8 mouse cellular contexts compared by ENCODE assay signal in genomic region chr3:89868357-89868756, GRCm38 (mm10). TPM values are rescaled to one million over a fixed set of nuclear protein-coding genes. Genes with fewer than 3 reads are reported as not detected.
DNase-seq lines count a peak whose midpoint lies in the region; ATAC-seq and TF ChIP-seq lines count a peak whose summit lies in the region.

No protein-coding gene starts in this region.

- no peak overlapping the region for H3K4me3 ChIP-seq in lung, postnatal 0 days (ENCODE audit: low read depth, low read length)
- no peak overlapping the region for H3K4me3 ChIP-seq in hindbrain, embryonic 16.5 days (ENCODE audit: low read length)
- no peak overlapping the region for H3K4me3 ChIP-seq in neural tube, embryonic 13.5 days

- TF ChIP-seq EP300 in lung, postnatal 0 days (IDR thresholded peaks at IDR 0.05) = no peak

- H3K9ac ChIP-seq in lung, postnatal 0 days (replicated peaks; ENCODE audit: low read depth) = no peak overlapping the region
- H3K9ac ChIP-seq in hindbrain, embryonic 16.5 days (ENCODE audit: low read depth, low read length) = no peak overlapping the region
- no peak overlapping the region for H3K9ac ChIP-seq in neural tube, embryonic 13.5 days

- ATAC-seq in lung, postnatal 0 days = no peak
- ATAC-seq in hindbrain, embryonic 16.5 days = peak; percentile 68
- ATAC-seq in neural tube, embryonic 13.5 days (ENCODE audit: low read depth) = peak; percentile 81

- H3K4me2 ChIP-seq in lung, postnatal 0 days (replicated peaks; ENCODE audit: low read depth, low read length) = no peak overlapping the region
- no peak overlapping the region for H3K4me2 ChIP-seq in hindbrain, embryonic 16.5 days (ENCODE audit: low read length)
- no peak overlapping the region for H3K4me2 ChIP-seq in neural tube, embryonic 13.5 days

- TF ChIP-seq CTCF in lung, postnatal 0 days (IDR thresholded peaks at IDR 0.05) = no peak

- H3K27me3 ChIP-seq in lung, postnatal 0 days (replicated peaks; ENCODE audit: insufficient read depth, low read length) = no peaks in the 10 kb centered on the region
- no peaks in the 10 kb centered on the region for H3K27me3 ChIP-seq in hindbrain, embryonic 16.5 days (replicated peaks; ENCODE audit: control insufficient read depth, insufficient read depth, low read length)
- no peaks in the 10 kb centered on the region for H3K27me3 ChIP-seq in neural tube, embryonic 13.5 days

- H3K9me3 ChIP-seq in lung, postnatal 0 days (ENCODE audit: low read length) = no peaks in the 10 kb centered on the region
- H3K9me3 ChIP-seq in hindbrain, embryonic 16.5 days (ENCODE audit: control insufficient read depth, low read length) = no peaks in the 10 kb centered on the region
- no peaks in the 10 kb centered on the region for H3K9me3 ChIP-seq in neural tube, embryonic 13.5 days

- no peaks in the 10 kb centered on the region for H3K36me3 ChIP-seq in lung, postnatal 0 days (ENCODE audit: insufficient read depth, low read length)
- no peaks in the 10 kb centered on the region for H3K36me3 ChIP-seq in hindbrain, embryonic 16.5 days (ENCODE audit: control insufficient read depth, insufficient read depth, low read length)
- no peaks in the 10 kb centered on the region for H3K36me3 ChIP-seq in neural tube, embryonic 13.5 days

- H3K4me1 ChIP-seq in lung, postnatal 0 days (ENCODE audit: insufficient read depth, low read depth, low read length) = peaks cover 12% of the 10 kb centered on the region
- H3K4me1 ChIP-seq in hindbrain, embryonic 16.5 days (ENCODE audit: control insufficient read depth, insufficient read depth, low read depth, low read length) = peaks cover 11% of the 10 kb centered on the region
- H3K4me1 ChIP-seq in neural tube, embryonic 13.5 days (replicated peaks) = peaks cover 42% of the 10 kb centered on the region

- WGBS in lung, postnatal 0 days = 16% methylated on average over 7 of the region's 7 CpGs
- 21% methylated on average over 7 of the region's 7 CpGs for WGBS in hindbrain, embryonic 16.5 days
- 19% methylated on average over 7 of the region's 7 CpGs for WGBS in neural tube, embryonic 13.5 days

- no peak overlapping the region for H3K27ac ChIP-seq in lung, postnatal 0 days (ENCODE audit: low read length)
- H3K27ac ChIP-seq in hindbrain, embryonic 16.5 days (ENCODE audit: low read depth, low read length) = 0 out of 2 replicates have a peak overlapping the region, but pooled peaks have one; percentile 9
- peak overlapping the region; percentile 46; the same call in 1 of the 2 replicates for H3K27ac ChIP-seq in neural tube, embryonic 13.5 days (replicated peaks)

- DNase-seq in adrenal gland, postnatal 36 days = peak; percentile 7 to 41
- DNase-seq in adrenal gland, postnatal 10 days = no peak
- peak; percentile 35 for DNase-seq in lung, postnatal 0 days (ENCODE audit: low spot score)
- DNase-seq in lung, postnatal 36 days = no peak
- DNase-seq in adrenal gland, adult 8-10 months = no peak
- DNase-seq in left cerebral cortex, adult 18-20 months (ENCODE audit: low spot score in 2 of 2) = no peak

RNA-seq across cellular contexts. Expression of gene She, which starts 37.2 kb away (rescaled TPM):
- 1 to 10 TPM; 7.8 to 8.5 TPM for total RNA-seq in adrenal gland, postnatal 36 days (2021)
- 10 to 100 TPM; 14.9 to 17.5 TPM for total RNA-seq in adrenal gland, postnatal 10 days (2021)
- 11.2 and 12.1 TPM in 2 replicates for polyA plus RNA-seq in lung, postnatal 0 days (2015; fragmentation: Nextera tagmentation; extraction: Ambion mirVana)
- 1.2 and 1.4 TPM in 2 replicates for polyA plus RNA-seq in hindbrain, embryonic 16.5 days (2015; fragmentation: Nextera tagmentation; extraction: Ambion mirVana)
- 1.9 and 2.5 TPM in 2 replicates for polyA plus RNA-seq in neural tube, embryonic 13.5 days (2015; fragmentation: Nextera tagmentation; extraction: Ambion mirVana)
- total RNA-seq in adrenal gland, adult 8-10 months (2022) = 10 to 100 TPM in 2 of 4 experiments, 1 to 10 TPM in 2; 5.6 to 11.6 (median 10.1) TPM
- total RNA-seq in left cerebral cortex, adult 18-20 months (2021) = 1 to 10 TPM; 3.0 to 3.8 TPM

RNA-seq across cellular contexts. Expression of gene Il6ra, which starts 44.6 kb away (rescaled TPM):
- total RNA-seq in adrenal gland, postnatal 36 days (2021) = 10 to 100 TPM in 1 of 2 experiments, 1 to 10 TPM in 1; 7.4 to 12.9 TPM
- total RNA-seq in adrenal gland, postnatal 10 days (2021) = 10 to 100 TPM in 1 of 2 experiments, 1 to 10 TPM in 1; 7.2 to 17.2 TPM
- 15.7 and 17.9 TPM in 2 replicates for polyA plus RNA-seq in lung, postnatal 0 days (2015; fragmentation: Nextera tagmentation; extraction: Ambion mirVana)
- polyA plus RNA-seq in hindbrain, embryonic 16.5 days (2015; fragmentation: Nextera tagmentation; extraction: Ambion mirVana) = 1.1 and 1.2 TPM in 2 replicates
- 0.68 and 0.96 TPM in 2 replicates for polyA plus RNA-seq in neural tube, embryonic 13.5 days (2015; fragmentation: Nextera tagmentation; extraction: Ambion mirVana)
- total RNA-seq in adrenal gland, adult 8-10 months (2022) = 10 to 100 TPM in 2 of 4 experiments, 1 to 10 TPM in 2; 6.7 to 13.4 (median 10.1) TPM
- 1 to 10 TPM; 3.4 to 3.9 TPM for total RNA-seq in left cerebral cortex, adult 18-20 months (2021)

Comparison
In these comparisons a context has a peak if more than half of its experiments do, and no peak if none do; other contexts are left out.
1. DNase-seq: peak in adrenal gland, postnatal 36 days (2 of 2) and lung, postnatal 0 days (single experiment); none in adrenal gland, postnatal 10 days (single experiment), lung, postnatal 36 days (single experiment), adrenal gland, adult 8-10 months (single experiment) and left cerebral cortex, adult 18-20 months (0 of 2).